Mouse (Mus musculus): ENCODE results near the gene Erg. TPM values are rescaled to one million over a fixed set of nuclear protein-coding genes. Genes with fewer than 3 reads are reported as not detected.

The Erg gene
- polyA plus RNA-seq, 1 experiment from 2014 or later, result 5.4 TPM

GRCm38 (mm10) chr16:95532387-95533077 lies 53.9 kb downstream of the Erg start:
- Histone ChIP-seq H3K27me3 (replicated peaks) (no peaks in the 10 kb centered on the region), H3K27ac (ENCODE audit: poor library complexity, severe bottlenecking) (no peak overlapping the region), H3K9ac (no peak overlapping the region), H3K36me3 (no peaks in the 10 kb centered on the region), H3K4me3 (no peak overlapping the region), H3K4me2 (no peak overlapping the region), H3K9me3 (replicated peaks) (no peaks in the 10 kb centered on the region), H3K4me1 (replicated peaks) (no peaks in the 10 kb centered on the region)
- WGBS, result 83% methylated on average over 13 of the region's 13 CpGs
- no peak for ATAC-seq (ENCODE audit: insufficient number of reproducible peaks, low FRiP score)

DNA sequence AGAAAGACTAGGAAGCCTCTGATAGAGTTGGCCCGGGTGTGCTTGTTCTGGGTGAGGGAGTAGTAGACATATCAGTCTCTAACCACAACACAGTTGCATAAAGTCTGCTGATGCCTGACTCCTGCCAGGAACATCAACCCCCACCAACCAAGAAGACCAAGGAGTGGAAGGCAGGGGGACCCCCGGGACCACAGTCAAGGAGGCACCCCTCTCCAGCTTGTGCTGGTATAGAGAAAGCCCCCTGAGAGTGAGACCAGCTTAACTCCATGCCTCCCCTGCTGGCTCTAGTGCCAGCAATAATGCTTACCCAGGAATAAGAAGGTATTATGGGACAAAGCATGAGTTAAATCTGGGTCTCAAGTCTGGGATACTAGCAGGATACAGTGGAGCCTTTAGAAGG lies 58.8 kb downstream of the Erg start:
- no peaks in the 10 kb centered on the region for H3K27me3 ChIP-seq (replicated peaks)
- H3K4me3 ChIP-seq, result no peak overlapping the region
- WGBS, result 75% methylated on average over 2 of the region's 2 CpGs
- no peaks in the 10 kb centered on the region for H3K36me3 ChIP-seq
- H3K9me3 ChIP-seq (replicated peaks), result no peaks in the 10 kb centered on the region
- H3K4me2 ChIP-seq, result no peak overlapping the region
- no peak for ATAC-seq (ENCODE audit: insufficient number of reproducible peaks, low FRiP score)
- no peak overlapping the region for H3K9ac ChIP-seq
- no peaks in the 10 kb centered on the region for H3K4me1 ChIP-seq (replicated peaks)
- no peak overlapping the region for H3K27ac ChIP-seq (ENCODE audit: poor library complexity, severe bottlenecking)

GRCm38 (mm10) chr16:95519520-95519919 lies 66.9 kb downstream of the Erg start:
- no peak for ATAC-seq (ENCODE audit: insufficient number of reproducible peaks, low FRiP score)
- no peak overlapping the region for H3K27ac ChIP-seq (ENCODE audit: poor library complexity, severe bottlenecking)
- 77% methylated on average over 8 of the region's 8 CpGs for WGBS

GRCm38 (mm10) chr16:95506051-95506450 lies 80.3 kb downstream of the Erg start:
- no peak overlapping the region for H3K27ac ChIP-seq (ENCODE audit: poor library complexity, severe bottlenecking)
- no peaks in the 10 kb centered on the region for H3K36me3 ChIP-seq
- no peak overlapping the region for H3K4me3 ChIP-seq
- H3K4me1 ChIP-seq (replicated peaks), result no peaks in the 10 kb centered on the region
- H3K27me3 ChIP-seq (replicated peaks), result no peaks in the 10 kb centered on the region
- no peak overlapping the region for H3K4me2 ChIP-seq
- ATAC-seq (ENCODE audit: insufficient number of reproducible peaks, low FRiP score), result no peak
- H3K9me3 ChIP-seq (replicated peaks), result no peaks in the 10 kb centered on the region
- H3K9ac ChIP-seq, result no peak overlapping the region
- 66% methylated on average over 2 of the region's 2 CpGs for WGBS

More at GRCm38 (mm10) chr16:95519520-95519919, 66.9 kb downstream of the Erg start:
- Histone ChIP-seq H3K4me3 (no peak overlapping the region), H3K4me2 (no peak overlapping the region), H3K9ac (no peak overlapping the region), H3K4me1 (replicated peaks) (no peaks in the 10 kb centered on the region), H3K9me3 (replicated peaks) (no peaks in the 10 kb centered on the region), H3K36me3 (no peaks in the 10 kb centered on the region), H3K27me3 (replicated peaks) (no peaks in the 10 kb centered on the region)

GRCm38 (mm10) chr16:95496582-95497300 lies 89.7 kb downstream of the Erg start:
- Histone ChIP-seq H3K9ac (no peak overlapping the region), H3K27me3 (replicated peaks) (no peaks in the 10 kb centered on the region), H3K4me2 (no peak overlapping the region), H3K9me3 (replicated peaks) (no peaks in the 10 kb centered on the region), H3K27ac (ENCODE audit: poor library complexity, severe bottlenecking) (no peak overlapping the region), H3K36me3 (no peaks in the 10 kb centered on the region), H3K4me3 (no peak overlapping the region), H3K4me1 (replicated peaks) (no peaks in the 10 kb centered on the region)
- ATAC-seq (ENCODE audit: insufficient number of reproducible peaks, low FRiP score), result no peak
- WGBS, result 79% methylated on average over 10 of the region's 10 CpGs

GRCm38 (mm10) chr16:95494108-95494507 lies 92.3 kb downstream of the Erg start:
- H3K4me2 ChIP-seq, result no peak overlapping the region
- H3K27ac ChIP-seq (ENCODE audit: poor library complexity, severe bottlenecking), result no peak overlapping the region
- H3K9ac ChIP-seq, result no peak overlapping the region
- WGBS, result 41% methylated on average over 3 of the region's 3 CpGs
- ATAC-seq (ENCODE audit: insufficient number of reproducible peaks, low FRiP score), result no peak
- no peak overlapping the region for H3K4me3 ChIP-seq
- H3K9me3 ChIP-seq (replicated peaks), result no peaks in the 10 kb centered on the region
- no peaks in the 10 kb centered on the region for H3K27me3 ChIP-seq (replicated peaks)
- H3K36me3 ChIP-seq, result no peaks in the 10 kb centered on the region
- H3K4me1 ChIP-seq (replicated peaks), result no peaks in the 10 kb centered on the region

DNA sequence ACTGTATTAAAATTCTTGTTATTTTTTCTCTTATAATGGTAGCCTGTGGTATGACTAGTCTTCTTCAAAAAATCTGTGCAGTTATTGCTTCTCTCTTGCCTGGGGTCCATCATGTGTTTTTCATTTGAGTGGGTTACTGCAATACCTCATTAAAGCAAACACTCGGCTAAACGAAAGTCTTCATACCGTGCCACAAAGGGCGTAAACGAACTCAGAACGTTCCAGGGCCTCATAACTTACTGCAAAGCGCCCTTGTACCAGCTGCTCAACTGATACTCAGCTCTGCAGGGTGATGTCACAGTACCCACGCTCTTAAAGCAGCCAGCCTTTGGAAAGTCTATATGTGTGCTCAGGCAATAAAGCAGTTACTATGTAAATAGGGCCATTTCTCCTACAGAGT lies 93.1 kb downstream of the Erg start:
- H3K27ac ChIP-seq (ENCODE audit: poor library complexity, severe bottlenecking), result no peak overlapping the region
- no peaks in the 10 kb centered on the region for H3K36me3 ChIP-seq
- WGBS, result 87% methylated on average over 8 of the region's 8 CpGs
- H3K27me3 ChIP-seq (replicated peaks), result no peaks in the 10 kb centered on the region
- H3K9me3 ChIP-seq (replicated peaks), result no peaks in the 10 kb centered on the region
- no peak overlapping the region for H3K4me2 ChIP-seq
- H3K4me1 ChIP-seq (replicated peaks), result no peaks in the 10 kb centered on the region
- H3K9ac ChIP-seq, result no peak overlapping the region
- no peak overlapping the region for H3K4me3 ChIP-seq
- no peak for ATAC-seq (ENCODE audit: insufficient number of reproducible peaks, low FRiP score)

DNA sequence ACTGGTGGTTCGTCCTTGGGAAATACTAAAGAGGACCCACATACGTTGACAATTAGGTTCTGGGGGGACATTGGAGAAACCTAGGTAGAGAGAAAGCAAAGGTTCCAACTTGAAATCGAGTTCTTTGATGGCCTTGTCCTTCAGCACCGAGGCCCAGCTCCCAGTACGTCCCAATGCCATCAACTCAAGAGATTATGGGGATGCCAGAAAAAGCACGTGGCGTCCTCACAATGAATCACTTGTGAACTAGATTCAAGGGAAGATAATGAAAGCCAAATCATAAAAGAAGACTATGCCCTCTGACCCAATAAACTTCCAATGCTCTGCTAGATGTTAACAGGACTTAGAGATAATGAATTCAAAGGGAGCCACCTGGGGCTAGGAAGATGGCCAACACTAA lies 94.2 kb downstream of the Erg start:
- H3K4me2 ChIP-seq, result no peak overlapping the region
- no peak for ATAC-seq (ENCODE audit: insufficient number of reproducible peaks, low FRiP score)
- H3K27me3 ChIP-seq (replicated peaks), result no peaks in the 10 kb centered on the region
- H3K4me3 ChIP-seq, result no peak overlapping the region
- no peaks in the 10 kb centered on the region for H3K4me1 ChIP-seq (replicated peaks)
- H3K9me3 ChIP-seq (replicated peaks), result no peaks in the 10 kb centered on the region
- no peak overlapping the region for H3K27ac ChIP-seq (ENCODE audit: poor library complexity, severe bottlenecking)
- H3K36me3 ChIP-seq, result no peaks in the 10 kb centered on the region
- H3K9ac ChIP-seq, result no peak overlapping the region
- 85% methylated on average over 7 of the region's 7 CpGs for WGBS

- H3K27me3 ChIP-seq (replicated peaks), result no peaks in the 10 kb centered on the region
- no peak for ATAC-seq (ENCODE audit: insufficient number of reproducible peaks, low FRiP score)
- 68% methylated on average over 5 of the region's 5 CpGs for WGBS
- H3K27ac ChIP-seq (ENCODE audit: poor library complexity, severe bottlenecking), result no peak overlapping the region
- no peak overlapping the region for H3K4me2 ChIP-seq
- no peaks in the 10 kb centered on the region for H3K36me3 ChIP-seq
- H3K9ac ChIP-seq, result no peak overlapping the region
- H3K4me3 ChIP-seq, result no peak overlapping the region
- H3K4me1 ChIP-seq (replicated peaks), result no peaks in the 10 kb centered on the region
- H3K9me3 ChIP-seq (replicated peaks), result no peaks in the 10 kb centered on the region
Observed at GRCm38 (mm10) chr16:95490386-95490785, 96.0 kb downstream of the Erg start.

DNA sequence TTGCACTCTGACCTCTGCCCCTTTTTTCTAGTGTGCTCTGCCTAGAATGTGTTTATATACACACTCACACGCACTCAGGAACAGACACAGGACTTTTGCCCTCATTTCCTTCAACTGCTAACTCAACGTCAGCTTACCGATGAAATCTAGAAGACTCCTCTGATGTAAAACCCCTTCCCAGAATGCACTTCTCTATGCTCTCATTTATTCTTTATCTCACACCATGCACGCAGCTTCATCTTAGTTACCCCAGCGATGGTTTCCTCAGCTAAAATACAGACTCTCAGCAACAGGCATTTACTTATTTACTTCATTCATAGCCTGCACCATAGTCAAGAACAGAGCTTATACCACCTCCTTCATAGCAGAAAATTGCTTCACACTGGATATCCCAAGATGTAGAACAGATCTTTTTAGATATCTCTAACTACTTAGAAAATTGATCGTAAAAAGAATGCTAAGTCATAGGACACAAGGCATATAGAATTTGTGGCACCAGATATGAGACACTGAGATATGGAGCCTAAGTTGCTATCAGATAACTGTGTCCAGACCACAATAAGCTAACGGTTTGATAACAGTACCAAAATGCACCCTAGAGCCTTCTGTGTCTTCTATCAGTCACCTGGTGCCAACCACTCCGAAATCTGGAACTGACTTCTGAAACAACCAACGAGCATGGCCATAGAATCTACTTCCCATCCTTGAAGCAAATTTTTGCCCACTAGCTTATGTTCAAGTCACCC lies 98.6 kb downstream of the Erg start:
- no peak overlapping the region for H3K9ac ChIP-seq
- H3K9me3 ChIP-seq (replicated peaks), result no peaks in the 10 kb centered on the region
- WGBS, result 72% methylated on average over 9 of the region's 9 CpGs
- H3K27ac ChIP-seq (ENCODE audit: poor library complexity, severe bottlenecking), result no peak overlapping the region
- no peak for ATAC-seq (ENCODE audit: insufficient number of reproducible peaks, low FRiP score)
- no peaks in the 10 kb centered on the region for H3K4me1 ChIP-seq (replicated peaks)
- H3K27me3 ChIP-seq (replicated peaks), result no peaks in the 10 kb centered on the region
- H3K4me3 ChIP-seq, result no peak overlapping the region
- no peak overlapping the region for H3K4me2 ChIP-seq
- no peaks in the 10 kb centered on the region for H3K36me3 ChIP-seq

DNA sequence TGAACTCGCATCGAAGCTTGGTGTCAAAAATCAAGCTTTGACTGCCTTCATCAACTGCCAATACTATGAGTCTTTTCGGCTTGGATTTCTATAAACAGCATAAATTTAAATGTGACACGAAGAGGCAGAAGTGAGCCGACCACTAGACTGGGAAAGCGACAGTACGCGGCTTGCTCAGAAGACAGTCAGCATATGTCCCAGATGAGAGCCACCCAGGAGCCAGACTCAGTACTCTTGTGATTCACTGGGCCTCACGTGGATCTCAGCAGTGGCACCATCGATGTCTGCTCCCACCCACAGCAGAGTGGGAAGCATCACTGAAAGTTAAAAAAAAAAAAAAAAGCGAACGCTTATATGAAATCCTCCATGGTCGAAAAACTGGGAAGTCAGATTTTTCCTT lies 105.2 kb downstream of the Erg start:
- no peak overlapping the region for H3K4me3 ChIP-seq
- H3K9ac ChIP-seq, result no peak overlapping the region
- ATAC-seq (ENCODE audit: insufficient number of reproducible peaks, low FRiP score), result no peak
- H3K4me1 ChIP-seq (replicated peaks), result no peaks in the 10 kb centered on the region
- no peaks in the 10 kb centered on the region for H3K9me3 ChIP-seq (replicated peaks)
- H3K4me2 ChIP-seq, result no peak overlapping the region
- H3K36me3 ChIP-seq, result no peaks in the 10 kb centered on the region
- WGBS, result 87% methylated on average over 13 of the region's 13 CpGs
- H3K27ac ChIP-seq (ENCODE audit: poor library complexity, severe bottlenecking), result no peak overlapping the region
- no peaks in the 10 kb centered on the region for H3K27me3 ChIP-seq (replicated peaks)

Measured in heart, embryonic 12.5 days (tissue).